Mouse (Mus musculus) E14TG2a.4 (cell line): ENCODE results near the gene Tmem247.

ENCODE experiments used
- CTCF ChIP-seq: conservative IDR thresholded peaks from 2 replicates; pipeline ENCODE4 v1.5.1; 2014; ENCODE audit warnings: low read length
- NANOG ChIP-seq: IDR thresholded peaks from 2 replicates; pipeline ENCODE4 v1.6.1; 2014; ENCODE audit warnings: borderline replicate concordance, low read length, mixed read lengths
- POU5F1 ChIP-seq: IDR thresholded peaks from 2 replicates; pipeline ENCODE4 v1.6.1; 2014; ENCODE audit warnings: low read length, borderline replicate concordance

- TF ChIP-seq CTCF (no peak), POU5F1 (no peak), NANOG (no peak)
These were observed 53.0 kb downstream of the Tmem247 start for GRCm38 (mm10) chr17:86970026-86970750.
